Comparison of ENCODE assay signal across 10 mouse cellular contexts in the genomic region with DNA sequence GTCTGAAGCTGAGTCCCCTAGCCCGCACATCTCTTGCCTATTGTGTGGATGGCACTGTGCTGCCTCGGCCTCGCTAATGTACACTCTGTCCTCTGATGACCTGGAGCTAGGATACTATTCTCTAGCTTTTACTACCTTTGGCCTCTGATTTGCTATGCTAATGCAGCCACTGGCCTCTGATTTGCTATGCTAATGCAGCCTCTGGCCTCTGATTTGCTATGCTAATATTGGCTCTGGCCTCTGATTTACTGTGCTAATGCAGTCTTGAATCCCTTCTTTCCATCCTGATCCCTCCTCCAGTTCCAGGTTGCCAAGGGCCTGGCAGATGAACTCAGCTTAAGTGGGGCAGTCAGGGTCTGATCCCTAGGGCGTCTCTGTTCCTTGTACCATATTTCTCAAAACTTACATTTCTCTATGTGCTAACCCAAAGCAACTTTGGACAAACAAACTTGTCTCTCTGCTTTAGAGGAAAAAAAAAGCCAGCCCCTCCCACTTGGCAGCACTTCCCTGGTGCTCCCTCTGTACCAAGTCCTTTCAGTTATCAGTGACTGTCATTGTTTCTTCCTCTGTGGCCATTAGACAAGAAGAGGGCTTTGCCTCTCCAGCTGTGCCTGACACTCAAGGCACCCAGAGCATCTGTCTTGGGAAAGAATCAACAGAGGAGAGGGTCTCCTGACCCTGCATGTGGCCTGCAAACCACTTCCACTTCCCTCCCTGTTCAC.
A peak's percentile ranks its signal among the peaks of the same experiment; 100 is the strongest.
DNase-seq lines count a peak whose midpoint lies in the region; ATAC-seq and TF ChIP-seq lines count a peak whose summit lies in the region.
"Had no signal": no experiment of that assay in that cellular context is flagged by ENCODE, and none has a peak within 500 bp of the region (broad histone marks: within the 10 kb centered on the region; RNA-seq: fewer than 3 reads in every experiment).

No protein-coding gene starts in this region.

- WGBS in kidney, embryonic 16.5 days: 64% methylated on average over 4 of the region's 4 CpGs
- 65% methylated on average over 4 of the region's 4 CpGs for WGBS in lung, postnatal 0 days

- no peak overlapping the region for H3K9ac ChIP-seq in kidney, embryonic 16.5 days (replicated peaks; ENCODE audit: low read length)
- no peak overlapping the region for H3K9ac ChIP-seq in lung, postnatal 0 days (replicated peaks; ENCODE audit: low read depth)

- H3K9me3 ChIP-seq in kidney, embryonic 16.5 days (ENCODE audit: low read length): no peaks in the 10 kb centered on the region
- H3K9me3 ChIP-seq in lung, postnatal 0 days (ENCODE audit: low read length): no peaks in the 10 kb centered on the region

- TF ChIP-seq CTCF in lung, postnatal 0 days (IDR thresholded peaks at IDR 0.05): no peak

- no peak overlapping the region for H3K4me2 ChIP-seq in kidney, embryonic 16.5 days (replicated peaks; ENCODE audit: low read depth, low read length)
- no peak overlapping the region for H3K4me2 ChIP-seq in lung, postnatal 0 days (replicated peaks; ENCODE audit: low read depth, low read length)

- H3K27ac ChIP-seq in kidney, embryonic 16.5 days (ENCODE audit: low read length): no peak overlapping the region
- no peak overlapping the region for H3K27ac ChIP-seq in lung, postnatal 0 days (ENCODE audit: low read length)
- H3K27ac ChIP-seq: macrophage had no signal

- peak; percentile 67 for DNase-seq in kidney, adult 18-20 months
- DNase-seq in R1 (ENCODE audit: low read depth, low spot score) (peak; percentile 59), MN1 (ENCODE audit: low spot score) (no peak)
- DNase-seq in heart, adult 9 months (ENCODE audit: low spot score in 2 of 2): peak; percentile 41 to 56
- peak; percentile 40 for DNase-seq in lung, postnatal 0 days (ENCODE audit: low spot score)
- DNase-seq in frontal cortex, postnatal 10 days (ENCODE audit: low spot score in 2 of 2): no peak

- no peak for ATAC-seq in kidney, embryonic 16.5 days (ENCODE audit: low FRiP score, low TSS enrichment)
- no peak for ATAC-seq in lung, postnatal 0 days
- ATAC-seq in inflammation-experienced regulatory T-cells, adult 6 months: no peak

- no peaks in the 10 kb centered on the region for H3K36me3 ChIP-seq in kidney, embryonic 16.5 days (ENCODE audit: insufficient read depth, low read length)
- no peaks in the 10 kb centered on the region for H3K36me3 ChIP-seq in lung, postnatal 0 days (ENCODE audit: insufficient read depth, low read length)

- peaks cover 17% of the 10 kb centered on the region for H3K4me1 ChIP-seq in kidney, embryonic 16.5 days (ENCODE audit: insufficient read depth, low read length)
- peaks cover 10% of the 10 kb centered on the region for H3K4me1 ChIP-seq in lung, postnatal 0 days (ENCODE audit: insufficient read depth, low read depth, low read length)

- no peak overlapping the region for H3K4me3 ChIP-seq in kidney, embryonic 16.5 days (ENCODE audit: low read length)
- H3K4me3 ChIP-seq in lung, postnatal 0 days (ENCODE audit: low read depth, low read length): no peak overlapping the region
- H3K4me3 ChIP-seq: erythroblast, embryonic 14.5 days had no signal

- no peaks in the 10 kb centered on the region for H3K27me3 ChIP-seq in kidney, embryonic 16.5 days (ENCODE audit: insufficient read depth, low read length)
- H3K27me3 ChIP-seq in lung, postnatal 0 days (replicated peaks; ENCODE audit: insufficient read depth, low read length): no peaks in the 10 kb centered on the region

- TF ChIP-seq EP300 in lung, postnatal 0 days (IDR thresholded peaks at IDR 0.05): no peak

Comparison
In these comparisons a context has a peak if more than half of its experiments do, and no peak if none do; other contexts are left out.
1. DNase-seq: peak in kidney, adult 18-20 months (single experiment), R1 (single experiment), heart, adult 9 months (2 of 2) and lung, postnatal 0 days (single experiment); none in MN1 (single experiment) and frontal cortex, postnatal 10 days (0 of 2).